Mouse (Mus musculus) common myeloid progenitor, adult 5-6 weeks (primary cell): ENCODE results near the gene Ubash3b. TPM values are rescaled to one million over a fixed set of nuclear protein-coding genes. Genes with fewer than 3 reads are reported as not detected.

ENCODE experiments used
- ATAC-seq: replicated peaks from 2 replicates; pipeline ENCODE4 v1.8.0; 2016; ENCODE audit warnings: low read depth, mild to moderate bottlenecking, moderate TSS enrichment, inconsistent platforms; ENCODE audit not compliant: poor library complexity, severe bottlenecking
- total RNA-seq: library from RNA; stranded (forward); fragments of 200-1000, 187-1606 nt; gene quantifications from 2 replicates; pipeline ENCODE4 v1.2.3, GENCODE M21; 2017

Ubash3b gene
- total RNA-seq, 1 experiment from 2014 or later: 9.1 TPM

- peak; percentile 67 for ATAC-seq
Measured at GRCm38 (mm10) chr9:41105201-41105643, 56.3 kb downstream of the Ubash3b start.

DNA sequence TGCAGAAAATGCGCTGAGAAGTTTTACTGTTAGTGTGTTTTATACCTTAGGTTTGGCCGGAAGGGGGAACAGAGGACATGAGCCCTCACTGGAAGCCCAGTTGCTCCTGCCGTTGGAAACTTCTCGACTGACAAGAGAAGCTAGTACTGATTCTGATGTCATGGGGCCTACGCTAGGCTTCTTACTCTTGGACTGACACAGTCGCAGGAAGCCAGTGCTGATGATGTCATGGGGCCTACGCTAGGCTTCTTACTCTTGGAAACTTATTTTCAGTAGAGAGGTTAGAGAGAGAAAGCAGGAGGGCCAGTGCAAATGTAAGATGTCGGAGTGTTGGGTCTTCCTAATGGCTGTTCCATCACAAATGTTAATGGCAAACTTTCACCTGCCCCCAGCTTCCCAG lies 57.8 kb downstream of the Ubash3b start:
- ATAC-seq: no peak

- no peak for ATAC-seq
Measured at GRCm38 (mm10) chr9:41102613-41103012, 58.9 kb downstream of the Ubash3b start.

DNA sequence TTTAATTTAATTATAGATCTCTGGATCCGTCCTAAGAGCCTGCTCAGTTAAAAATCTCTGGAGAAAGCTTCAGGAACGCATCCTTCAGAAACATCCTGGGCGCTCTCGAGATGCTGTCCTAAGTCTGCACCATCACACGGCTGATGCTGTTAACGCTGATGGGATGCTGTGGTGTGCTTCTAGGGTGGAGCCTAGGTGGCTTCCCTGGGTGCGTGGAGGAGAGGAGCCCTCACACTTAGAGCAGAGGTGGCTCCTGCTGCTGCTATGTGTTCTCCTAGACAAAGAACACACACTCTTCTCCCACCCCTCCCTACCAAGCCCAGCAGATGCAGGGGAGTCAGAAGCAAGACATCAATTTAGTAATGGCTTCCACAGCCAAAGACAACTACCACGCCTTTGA lies 61.6 kb downstream of the Ubash3b start:
- no peak for ATAC-seq

DNA sequence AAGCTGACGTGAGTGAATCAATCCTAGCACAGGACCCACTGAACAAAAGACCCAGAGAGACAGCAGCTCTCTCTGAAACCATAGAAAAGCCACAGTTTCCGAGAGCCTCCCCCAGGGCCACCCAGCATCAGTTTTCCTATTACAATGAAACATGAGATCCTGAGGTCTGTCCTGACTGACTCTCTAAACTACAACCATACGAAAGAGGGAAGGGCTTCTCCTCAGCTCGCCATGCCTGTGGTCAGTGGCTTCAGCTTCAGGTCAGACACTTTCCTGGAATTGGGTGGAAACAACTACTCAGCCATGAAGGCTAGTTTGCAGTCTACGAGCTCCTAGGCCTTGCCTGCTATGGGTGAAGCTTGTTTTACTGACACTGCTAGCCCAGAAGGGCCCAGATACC lies 62.4 kb downstream of the Ubash3b start:
- ATAC-seq: 0 out of 2 replicates have a peak, but pooled peaks have one; percentile 22

DNA sequence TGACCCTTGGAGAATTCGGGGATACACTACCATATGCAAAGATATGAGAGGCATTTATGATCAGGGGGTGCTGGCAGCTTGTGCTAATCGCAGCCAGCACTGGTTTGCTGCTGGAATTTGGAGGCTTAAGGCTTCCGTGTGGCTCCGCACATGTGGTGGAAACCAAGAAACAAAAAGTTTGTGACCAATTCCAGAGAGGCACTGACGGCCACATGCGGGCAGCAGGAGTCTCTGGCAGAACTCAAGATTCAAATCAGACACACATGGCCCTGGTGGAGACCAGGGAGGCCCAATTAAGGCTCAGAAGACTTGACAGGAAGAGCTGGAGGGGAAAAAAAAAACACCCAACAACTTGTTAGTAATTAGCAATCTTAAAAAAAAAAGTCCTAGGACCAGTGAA lies 63.4 kb downstream of the Ubash3b start:
- no peak for ATAC-seq

DNA sequence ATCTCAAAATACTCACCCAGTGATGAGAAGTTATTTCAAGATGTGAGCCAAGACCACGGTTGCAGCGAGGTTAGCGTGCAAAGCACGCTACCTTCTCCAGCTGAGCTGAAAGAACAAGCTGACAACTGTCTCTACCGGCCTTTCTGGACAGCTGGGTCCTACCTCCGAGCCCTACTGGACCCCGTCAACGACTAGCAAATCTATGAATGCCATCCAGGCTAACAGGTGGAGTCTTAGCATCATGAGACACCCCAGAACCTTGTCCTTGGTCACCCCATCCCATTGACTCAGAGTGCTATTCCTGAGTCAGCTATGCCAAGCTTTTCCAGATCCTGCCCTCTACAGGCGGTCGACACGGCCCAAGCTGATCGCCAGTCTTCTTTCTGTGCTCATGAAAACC lies 69.5 kb downstream of the Ubash3b start:
- ATAC-seq: no peak

GRCm38 (mm10) chr9:41091187-41091586 lies 70.3 kb downstream of the Ubash3b start:
- no peak for ATAC-seq

DNA sequence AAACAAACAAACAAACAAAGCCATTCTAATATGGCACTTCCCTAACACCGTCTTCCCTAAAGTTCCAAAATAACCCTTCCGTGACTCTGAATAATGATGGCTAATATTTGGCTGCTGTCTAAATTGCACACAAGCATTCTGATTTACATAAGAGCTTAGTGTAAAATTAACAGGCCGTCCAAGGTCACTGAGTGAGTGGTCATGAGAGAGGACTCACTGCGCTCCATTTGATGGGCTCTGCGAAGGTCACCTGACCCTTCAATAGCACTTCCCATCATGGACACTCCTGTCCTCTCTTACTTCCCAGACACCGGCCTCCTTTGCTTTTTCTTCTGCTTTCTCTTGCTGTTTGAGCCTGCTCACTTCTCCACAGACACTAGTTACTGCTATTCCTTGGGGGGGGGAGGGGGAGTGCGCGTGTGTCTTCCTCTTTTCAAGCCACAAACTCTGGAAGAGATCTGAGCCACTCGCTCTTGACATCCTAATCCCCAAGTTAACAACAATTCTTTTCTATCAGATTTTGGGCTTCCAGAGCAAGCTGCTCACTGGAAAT lies 73.6 kb downstream of the Ubash3b start:
- ATAC-seq: peak; percentile 55

DNA sequence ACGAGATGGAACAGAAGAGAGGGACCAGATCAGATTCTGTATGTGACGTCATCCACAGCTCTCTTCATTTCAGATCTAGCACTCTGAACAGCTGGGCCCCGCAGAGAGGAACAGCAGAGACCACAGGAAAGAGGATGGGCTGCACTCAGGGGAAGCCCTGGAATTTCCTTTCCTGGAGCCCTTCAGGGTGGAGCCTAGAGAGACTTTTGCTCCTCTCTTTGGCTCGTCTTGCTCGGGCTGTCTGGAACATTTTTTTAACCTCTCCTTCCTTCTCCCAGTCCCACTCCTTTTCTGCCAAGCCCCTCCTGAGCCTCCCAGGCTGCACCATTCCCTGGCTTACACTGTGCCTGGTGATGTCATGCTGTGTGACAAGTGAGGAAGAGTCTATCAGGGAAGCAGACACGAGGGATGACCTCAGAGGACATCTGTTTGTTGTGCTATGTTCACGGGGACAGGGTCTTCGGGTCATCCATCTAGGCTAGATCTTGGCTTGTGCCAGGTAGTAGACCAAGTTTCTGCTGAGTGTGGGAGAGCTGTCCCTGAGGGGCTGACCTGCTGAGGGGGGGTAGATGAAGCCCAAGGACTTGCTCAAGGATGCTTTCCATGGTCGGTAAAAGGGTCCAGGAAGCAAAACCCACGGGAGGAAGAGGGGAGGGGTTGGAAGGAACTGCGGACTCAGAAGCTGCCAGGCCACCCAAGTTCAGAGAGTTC lies 77.2 kb downstream of the Ubash3b start:
- peak; percentile 43 for ATAC-seq

GRCm38 (mm10) chr9:41083386-41084055 lies 78.0 kb downstream of the Ubash3b start:
- peak; percentile 34 for ATAC-seq

DNA sequence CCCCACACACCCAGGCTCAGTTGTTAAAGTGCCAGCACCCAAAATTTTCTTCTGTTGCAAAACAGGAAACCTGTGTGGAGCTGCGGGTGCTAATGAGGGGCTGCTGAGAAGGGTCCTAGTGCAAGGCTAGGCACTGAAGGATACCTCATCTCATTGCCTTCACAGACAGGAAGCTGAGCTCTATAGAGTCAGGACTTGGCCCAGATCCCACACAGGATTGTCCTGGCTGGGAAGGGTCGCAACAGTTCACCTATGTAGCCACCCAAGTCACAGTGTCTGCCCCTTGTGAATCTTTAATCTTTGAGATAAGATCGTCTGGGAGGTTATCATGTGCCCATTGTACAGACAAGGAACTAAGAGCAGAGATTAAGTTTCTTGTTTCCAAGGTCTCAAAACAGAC lies 78.6 kb downstream of the Ubash3b start:
- ATAC-seq: no peak

GRCm38 (mm10) chr9:41080877-41081276 lies 80.6 kb downstream of the Ubash3b start:
- peak; percentile 34 for ATAC-seq

GRCm38 (mm10) chr9:41079428-41080155 lies 81.9 kb downstream of the Ubash3b start:
- ATAC-seq: 0 out of 2 replicates have a peak, but pooled peaks have one; percentile 5

DNA sequence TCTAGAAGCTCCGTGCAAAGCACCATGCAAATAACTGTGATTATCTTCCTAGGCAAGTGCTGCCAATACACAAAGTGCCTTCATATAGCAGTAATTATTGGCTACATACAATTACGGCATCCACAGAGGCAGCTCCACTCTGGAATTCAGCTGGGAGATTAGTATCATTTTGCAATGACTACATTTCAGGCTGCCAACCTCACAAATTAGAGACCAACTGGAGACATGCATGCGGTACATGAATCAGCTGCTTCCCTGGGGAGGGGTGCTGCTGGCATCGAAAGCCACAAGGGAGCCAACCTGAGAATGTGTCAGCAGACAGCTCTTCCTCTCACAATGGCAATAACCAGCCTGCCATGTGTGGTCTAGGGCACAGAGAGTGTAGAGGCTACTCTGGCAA lies 83.3 kb downstream of the Ubash3b start:
- ATAC-seq: 0 out of 2 replicates have a peak, but pooled peaks have one; percentile 15

DNA sequence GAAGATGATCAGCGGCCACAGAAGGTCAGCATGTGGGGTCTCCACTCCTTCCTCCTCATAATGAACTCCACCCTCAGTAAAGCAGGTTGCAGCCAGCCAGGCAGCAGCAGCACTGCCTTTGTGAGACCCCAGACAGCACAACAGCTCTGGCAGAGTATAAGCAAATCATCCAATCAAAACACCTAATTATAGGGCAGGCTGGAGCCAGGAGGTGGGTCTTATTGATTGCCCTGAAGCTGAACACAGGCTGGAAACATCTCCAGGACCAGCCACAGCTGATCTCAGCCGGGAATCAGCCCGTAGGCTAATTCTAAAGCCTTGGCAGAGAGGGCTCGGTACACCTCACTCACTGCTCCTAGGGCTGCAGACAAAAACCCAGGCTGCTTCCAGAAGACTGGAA lies 85.3 kb downstream of the Ubash3b start:
- ATAC-seq: no peak

- ATAC-seq: no peak
Measured at GRCm38 (mm10) chr9:41075528-41075927, 86.0 kb downstream of the Ubash3b start.

- ATAC-seq: peak; percentile 70
Measured at GRCm38 (mm10) chr9:41073196-41074009, 88.1 kb downstream of the Ubash3b start.

- ATAC-seq: peak; percentile 45
Measured at GRCm38 (mm10) chr9:41072786-41073185, 88.7 kb downstream of the Ubash3b start.
